Mouse (Mus musculus) lung, embryonic 16.5 days (tissue): ENCODE data around the gene Pxdc1. TPM values are rescaled to one million over a fixed set of nuclear protein-coding genes. Genes with fewer than 3 reads are reported as not detected.
A peak's percentile ranks its signal among the peaks of the same experiment; 100 is the strongest.

Experiments used
- ATAC-seq: fragments of 200-750 bp; cut with Nextera tagmentation; 2 replicates; pipeline ENCODE4 v1.8.0; 2017; ENCODE audit warnings: low read depth, mild to moderate bottlenecking, moderate library complexity
- H3K27ac ChIP-seq: fragments of 300-500 bp; sonication (generic); 2 replicates; pipeline ENCODE4 v1.5.1; 2014; ENCODE audit warnings: mild to moderate bottlenecking, control low read depth, low read length
- H3K27me3 ChIP-seq: fragments of 300-500 bp; sonication (generic); 2 replicates; pipeline ENCODE4 v1.6.1; 2014; ENCODE audit warnings: low read depth, low read length, mixed read lengths; ENCODE audit not compliant: control insufficient read depth, insufficient read depth
- H3K36me3 ChIP-seq: fragments of 300-500 bp; sonication (generic); 2 replicates; pipeline ENCODE4 v1.6.1; 2014; ENCODE audit warnings: low read length; ENCODE audit not compliant: control insufficient read depth, insufficient read depth
- H3K4me1 ChIP-seq: fragments of 300-500 bp; sonication (generic); replicated peaks from 2 replicates; pipeline ENCODE4 v1.6.1; 2014; ENCODE audit warnings: low read length, mixed read lengths; ENCODE audit not compliant: control insufficient read depth, insufficient read depth
- H3K4me2 ChIP-seq: fragments of 300-500 bp; sonication (generic); 2 replicates; pipeline ENCODE4 v1.6.1; 2014; ENCODE audit warnings: low read depth, low read length, control low read depth
- H3K4me3 ChIP-seq: fragments of 300-500 bp; sonication (generic); 2 replicates; pipeline ENCODE4 v1.5.1; 2014; ENCODE audit warnings: mild to moderate bottlenecking, low read length, control low read depth
- H3K9ac ChIP-seq: fragments of 300-500 bp; sonication (generic); 2 replicates; pipeline ENCODE4 v1.6.1; 2014; ENCODE audit warnings: low read length, control low read depth
- H3K9me3 ChIP-seq: fragments of 300-500 bp; sonication (generic); 2 replicates; pipeline ENCODE4 v1.6.1; 2016; ENCODE audit warnings: low read length; ENCODE audit not compliant: control insufficient read depth
- WGBS: fragments of 180-500 bp; shearing (Covaris S2); extraction: QIAGEN DNeasy Blood & Tissue Kit; methylation state at CpG from one replicate; pipeline ENCODE4 v1.1.7; 2014; 5-methylcytosine and 5-hydroxymethylcytosine counted together
- polyA plus RNA-seq: library from polyadenylated mRNA; unstranded; fragments of >200 nt; fragmentation: Nextera tagmentation; extraction: Ambion mirVana; gene quantifications from 2 replicates; pipeline ENCODE4 v1.2.1, GENCODE M21; 2015

Pxdc1 gene
- polyA plus RNA-seq, 1 experiment from 2014 or later: 6.2 TPM

DNA sequence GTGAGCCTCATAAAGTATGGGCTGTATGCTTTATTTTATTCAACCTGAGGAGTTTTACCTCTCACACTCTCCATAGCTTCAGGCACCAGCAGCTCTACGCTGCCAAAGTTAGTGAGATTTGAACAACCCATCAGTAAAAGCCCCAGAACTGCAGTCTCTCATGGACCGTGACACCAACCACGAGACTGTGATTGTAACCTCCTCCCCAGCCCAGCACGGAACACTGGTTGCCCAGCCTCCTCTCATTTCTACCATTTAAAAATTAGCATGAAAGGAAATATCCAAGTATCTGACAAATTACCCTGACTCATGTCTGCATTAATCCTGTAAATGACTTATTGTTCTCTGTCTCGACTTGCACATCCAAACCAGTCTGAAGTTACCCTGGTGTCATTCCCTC, 23.2 kb upstream of the Pxdc1 start:
- no peaks in the 10 kb centered on the region for H3K9me3 ChIP-seq
- 0 out of 2 replicates have a peak, but pooled peaks cover 2% of the 10 kb centered on the region for H3K4me1 ChIP-seq
- 73% methylated on average over 5 of the region's 5 CpGs for WGBS
- H3K9ac ChIP-seq: no peak overlapping the region
- ATAC-seq: no peak
- no peak overlapping the region for H3K4me2 ChIP-seq
- H3K27ac ChIP-seq: no peak overlapping the region
- no peaks in the 10 kb centered on the region for H3K27me3 ChIP-seq
- no peak overlapping the region for H3K4me3 ChIP-seq
- H3K36me3 ChIP-seq: no peaks in the 10 kb centered on the region

DNA sequence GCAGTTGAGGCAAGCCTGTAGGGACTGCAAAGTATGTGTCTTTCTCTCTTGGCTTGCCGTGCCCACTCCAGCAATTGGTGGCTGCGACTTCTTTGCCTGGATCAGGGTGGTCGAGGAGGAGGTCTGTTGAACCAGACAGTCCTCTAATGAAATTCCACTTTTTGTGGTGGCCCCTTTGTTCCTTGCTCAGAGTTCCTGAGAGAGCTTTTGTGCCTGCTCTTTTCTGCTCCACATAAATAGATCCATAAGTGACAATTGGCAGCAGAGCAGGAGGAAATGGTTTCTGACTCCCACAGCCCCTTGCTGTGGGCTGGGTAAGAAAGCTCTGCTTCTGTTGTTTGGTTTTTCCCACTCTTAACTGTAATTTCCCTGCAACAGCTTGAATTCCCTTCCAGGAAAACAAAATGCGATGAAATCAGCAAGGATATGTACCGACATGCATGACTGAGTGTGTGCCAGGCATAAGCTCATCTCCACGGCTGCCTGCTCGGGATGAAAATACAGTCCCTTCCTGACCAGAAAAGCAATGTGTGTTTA, 22.6 kb upstream of the Pxdc1 start:
- Histone ChIP-seq H3K9me3 (no peaks in the 10 kb centered on the region), H3K27ac (no peak overlapping the region), H3K27me3 (no peaks in the 10 kb centered on the region), H3K4me1 (0 out of 2 replicates have a peak, but pooled peaks cover 2% of the 10 kb centered on the region), H3K9ac (no peak overlapping the region), H3K4me3 (no peak overlapping the region), H3K4me2 (no peak overlapping the region), H3K36me3 (no peaks in the 10 kb centered on the region)
- WGBS: 53% methylated on average over 7 of the region's 7 CpGs
- no peak for ATAC-seq

DNA sequence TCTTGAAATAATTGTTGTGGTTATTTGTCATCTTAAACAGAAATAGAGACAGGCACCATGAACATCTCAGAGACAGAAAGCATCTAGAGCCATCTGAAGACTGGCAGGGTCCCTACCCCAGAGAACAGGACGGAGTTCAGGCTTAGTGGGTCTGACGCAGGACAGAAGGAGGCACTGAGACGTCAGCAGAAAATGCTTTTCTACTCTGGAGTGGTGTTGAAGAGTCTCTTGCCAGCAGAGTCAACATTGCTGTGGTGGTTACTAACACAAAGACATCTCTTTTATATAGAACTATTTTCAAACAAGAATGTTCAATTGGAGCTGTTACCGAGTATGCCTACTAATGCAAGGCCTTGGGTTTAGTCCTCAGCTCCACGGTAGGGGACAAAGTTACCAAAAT, 20.1 kb upstream of the Pxdc1 start:
- no peaks in the 10 kb centered on the region for H3K9me3 ChIP-seq
- no peak overlapping the region for H3K9ac ChIP-seq
- WGBS: 60% methylated on average over 5 of the region's 5 CpGs
- H3K36me3 ChIP-seq: no peaks in the 10 kb centered on the region
- H3K27me3 ChIP-seq: no peaks in the 10 kb centered on the region
- 0 out of 2 replicates have a peak, but pooled peaks cover 2% of the 10 kb centered on the region for H3K4me1 ChIP-seq
- peak; percentile 83 for ATAC-seq
- H3K4me2 ChIP-seq: no peak overlapping the region
- no peak overlapping the region for H3K4me3 ChIP-seq
- no peak overlapping the region for H3K27ac ChIP-seq

DNA sequence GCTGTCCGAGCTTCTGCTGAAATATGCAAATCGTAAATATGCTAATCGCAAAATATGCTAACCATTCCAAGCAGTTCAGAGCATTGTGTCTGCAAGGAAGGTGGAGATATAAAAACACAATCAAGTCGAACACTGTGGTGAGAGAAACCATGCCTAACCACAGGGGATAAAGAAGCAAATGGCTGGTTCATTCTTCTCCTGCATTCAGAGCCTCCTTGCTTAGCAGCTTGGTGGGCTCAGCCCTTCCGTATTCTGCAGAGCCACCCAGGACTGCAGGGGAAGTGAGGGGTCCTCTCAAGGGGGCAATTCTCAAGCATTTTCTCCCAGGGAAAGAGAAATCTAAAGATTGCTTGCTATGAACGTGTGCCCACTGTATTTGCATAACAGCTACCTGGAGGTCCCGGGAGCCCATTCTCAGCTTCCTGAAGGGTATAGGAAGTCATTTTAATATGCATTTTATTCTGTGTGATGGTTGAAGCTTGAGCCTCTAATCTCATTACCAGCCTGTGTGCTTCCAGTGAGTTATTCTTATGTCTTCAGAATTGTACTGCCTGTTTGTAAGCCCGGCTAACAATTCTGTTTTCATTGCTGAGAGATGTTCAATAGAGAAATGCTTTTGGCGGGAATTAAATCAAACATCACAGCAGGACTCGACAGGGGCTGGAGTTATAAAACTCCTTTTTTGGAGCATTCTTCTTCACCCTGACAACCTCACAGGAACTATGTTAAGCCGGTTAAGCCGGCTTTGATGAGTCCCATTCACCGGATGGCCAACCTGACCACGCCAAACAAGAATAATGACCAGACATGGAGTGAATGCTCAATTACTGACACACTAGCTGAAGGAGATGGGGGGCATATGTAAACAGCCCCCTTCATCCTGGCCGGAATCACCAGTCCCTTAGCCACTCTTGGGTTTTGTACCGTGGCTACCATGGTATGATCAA, 16.9 kb upstream of the Pxdc1 start:
- Histone ChIP-seq H3K27ac (no peak overlapping the region), H3K4me3 (no peak overlapping the region), H3K4me1 (no peaks in the 10 kb centered on the region), H3K27me3 (no peaks in the 10 kb centered on the region), H3K4me2 (no peak overlapping the region), H3K9ac (no peak overlapping the region), H3K36me3 (no peaks in the 10 kb centered on the region), H3K9me3 (no peaks in the 10 kb centered on the region)
- ATAC-seq: no peak
- 64% methylated on average over 16 of the region's 16 CpGs for WGBS

DNA sequence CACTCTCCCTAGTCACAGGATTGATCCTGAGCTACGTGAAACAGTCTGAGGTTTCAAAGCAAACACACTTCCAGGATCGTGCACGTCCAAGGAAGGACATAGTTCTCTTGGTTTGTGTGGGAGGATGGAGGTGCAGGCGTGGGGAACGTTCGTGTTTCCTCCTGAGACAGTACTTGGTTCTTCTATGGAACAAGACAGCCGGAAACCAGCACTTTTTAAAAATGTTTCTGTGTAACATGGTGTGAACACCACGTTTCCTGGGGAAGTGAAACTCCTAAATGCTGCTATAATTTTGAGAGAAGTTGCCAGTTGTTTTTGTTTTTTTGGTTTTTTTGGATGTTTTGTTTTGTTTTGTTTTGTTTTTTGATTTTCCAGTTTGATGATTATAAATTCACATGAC, 13.9 kb upstream of the Pxdc1 start:
- Histone ChIP-seq H3K27me3 (no peaks in the 10 kb centered on the region), H3K4me2 (no peak overlapping the region), H3K9me3 (no peaks in the 10 kb centered on the region), H3K4me3 (no peak overlapping the region), H3K9ac (no peak overlapping the region), H3K27ac (no peak overlapping the region), H3K4me1 (no peaks in the 10 kb centered on the region), H3K36me3 (no peaks in the 10 kb centered on the region)
- 68% methylated on average over 8 of the region's 8 CpGs for WGBS
- no peak for ATAC-seq

DNA sequence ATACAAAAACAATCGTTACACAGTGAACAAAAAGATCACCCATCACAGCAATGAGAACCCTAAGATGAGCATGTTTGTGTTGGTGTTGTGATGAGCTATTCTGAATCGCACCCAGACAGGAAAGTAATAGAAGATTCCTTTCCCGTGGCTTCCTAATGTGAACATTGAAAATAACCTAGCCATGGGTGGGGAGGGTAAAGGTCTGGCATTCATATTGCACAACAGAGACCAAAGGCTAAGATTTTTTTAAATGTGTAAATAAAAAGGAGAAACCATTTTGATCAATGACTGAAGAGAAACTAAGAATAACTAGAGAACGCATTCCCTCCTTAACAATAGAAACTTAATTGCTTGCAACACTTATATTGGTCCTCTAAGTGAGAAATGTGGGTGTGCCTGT, 11.8 kb upstream of the Pxdc1 start:
- WGBS: 78% methylated on average over 4 of the region's 4 CpGs
- Histone ChIP-seq H3K27ac (no peak overlapping the region), H3K9ac (no peak overlapping the region), H3K27me3 (no peaks in the 10 kb centered on the region), H3K4me3 (no peak overlapping the region), H3K4me1 (no peaks in the 10 kb centered on the region), H3K4me2 (no peak overlapping the region), H3K36me3 (no peaks in the 10 kb centered on the region), H3K9me3 (no peaks in the 10 kb centered on the region)
- no peak for ATAC-seq

DNA sequence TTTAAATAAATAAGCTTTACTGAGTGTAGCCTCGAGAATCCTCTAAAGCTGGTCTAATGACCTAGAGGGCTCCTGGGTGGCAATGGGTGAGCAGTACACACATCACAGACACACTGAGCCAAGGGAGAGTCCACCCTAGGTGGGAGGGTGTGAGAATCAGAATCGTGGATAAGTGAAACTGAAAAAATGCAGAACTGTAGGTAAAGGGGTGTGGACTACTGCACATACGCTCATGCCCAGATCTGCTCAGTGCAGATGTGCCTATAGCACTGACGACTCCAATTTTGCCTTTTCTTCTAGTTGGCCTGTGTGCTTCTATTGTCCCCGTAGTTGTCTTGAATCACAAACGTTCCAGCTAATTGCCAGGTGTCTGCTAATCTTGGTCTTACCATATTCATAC, 10.5 kb upstream of the Pxdc1 start:
- no peaks in the 10 kb centered on the region for H3K36me3 ChIP-seq
- H3K9ac ChIP-seq: no peak overlapping the region
- no peak overlapping the region for H3K4me3 ChIP-seq
- 72% methylated on average over 6 of the region's 6 CpGs for WGBS
- no peak overlapping the region for H3K4me2 ChIP-seq
- H3K9me3 ChIP-seq: no peaks in the 10 kb centered on the region
- H3K4me1 ChIP-seq: no peaks in the 10 kb centered on the region
- H3K27me3 ChIP-seq: no peaks in the 10 kb centered on the region
- no peak overlapping the region for H3K27ac ChIP-seq
- no peak for ATAC-seq

DNA sequence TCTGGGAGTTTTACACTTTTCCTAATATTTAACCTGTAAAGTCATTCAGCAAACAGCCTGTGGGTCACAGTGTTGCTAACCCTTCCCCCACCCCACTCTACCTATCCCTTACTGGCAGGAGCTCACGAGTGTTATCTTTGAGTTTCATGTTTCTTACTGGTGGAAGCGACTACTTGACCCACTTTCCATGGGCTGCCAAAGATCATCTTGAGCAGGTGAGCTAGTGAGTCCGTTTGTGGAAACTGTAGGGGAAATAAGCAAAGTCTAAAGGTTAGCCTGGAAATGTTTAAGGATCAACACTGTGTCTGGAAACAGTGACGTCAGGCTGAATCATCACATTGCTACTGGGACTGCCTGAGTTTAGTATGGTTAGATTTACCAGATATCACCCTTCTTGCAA, 6.2 kb upstream of the Pxdc1 start:
- 0 out of 2 replicates have a peak, but pooled peaks have one; percentile 20 for ATAC-seq

DNA sequence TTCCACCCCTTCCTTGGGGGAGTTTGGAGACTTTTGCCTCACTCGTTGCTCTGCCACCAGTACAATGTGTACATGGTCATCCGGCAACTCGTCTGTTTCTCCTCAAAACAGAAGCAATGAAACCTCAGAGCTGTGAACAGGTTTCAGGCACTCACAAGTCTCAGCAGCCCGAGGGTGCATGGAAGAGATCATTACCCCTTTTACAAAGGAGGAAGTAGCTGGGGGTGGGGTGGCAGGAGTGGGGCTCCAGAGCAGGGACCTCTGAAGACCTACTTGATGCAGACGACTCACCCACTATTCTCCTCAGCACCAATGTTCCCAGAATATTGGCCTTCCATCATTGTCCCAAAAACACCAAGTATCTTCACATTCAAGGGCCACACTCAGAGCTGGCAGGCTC, 3.1 kb upstream of the Pxdc1 start:
- Histone ChIP-seq H3K4me1 (peaks cover 5% of the 10 kb centered on the region), H3K36me3 (no peaks in the 10 kb centered on the region), H3K4me3 (no peak overlapping the region), H3K9ac (no peak overlapping the region), H3K9me3 (no peaks in the 10 kb centered on the region), H3K4me2 (no peak overlapping the region), H3K27me3 (no peaks in the 10 kb centered on the region; the same call in 1 of the 2 replicates), H3K27ac (no peak overlapping the region)
- WGBS: 76% methylated on average over 5 of the region's 5 CpGs
- ATAC-seq: no peak

More for the DNA sequence above, 6.2 kb upstream of the Pxdc1 start:
- no peak overlapping the region for H3K9ac ChIP-seq
- 32% methylated on average over 4 of the region's 4 CpGs for WGBS
- H3K4me1 ChIP-seq: no peaks in the 10 kb centered on the region
- H3K27ac ChIP-seq: no peak overlapping the region
- H3K4me2 ChIP-seq: no peak overlapping the region
- no peaks in the 10 kb centered on the region for H3K27me3 ChIP-seq
- no peaks in the 10 kb centered on the region for H3K9me3 ChIP-seq
- H3K36me3 ChIP-seq: no peaks in the 10 kb centered on the region
- no peak overlapping the region for H3K4me3 ChIP-seq
